Mouse (Mus musculus): ENCODE results near the gene Ralgps2. TPM values are rescaled to one million over a fixed set of nuclear protein-coding genes. Genes with fewer than 3 reads are reported as not detected.
A peak's percentile ranks its signal among the peaks of the same experiment; 100 is the strongest.

Ralgps2 gene
- polyA plus RNA-seq, 1 experiment from 2014 or later = 66.0 TPM

DNA sequence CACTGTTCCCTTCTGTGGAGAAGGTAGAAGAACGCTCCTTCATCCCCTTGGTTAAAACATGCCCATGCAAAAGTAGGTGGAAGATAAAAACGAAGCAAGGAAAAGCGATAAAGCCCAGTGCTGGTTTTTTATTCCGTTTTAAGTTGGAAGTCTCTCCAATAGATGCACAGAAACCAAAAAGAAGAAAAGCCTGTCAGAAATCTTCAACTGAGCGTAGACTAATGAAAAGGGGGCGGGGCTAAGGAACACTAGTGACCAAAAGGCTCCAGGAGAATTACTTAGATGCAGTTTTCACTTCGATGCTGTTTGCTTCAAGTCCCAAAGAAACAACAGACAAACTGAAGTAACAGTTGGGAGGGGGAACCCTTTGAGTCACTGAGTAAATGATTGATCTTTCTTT is 1.2 kb upstream of the Ralgps2 start:
- H3K4me3 ChIP-seq (replicated peaks) = peak overlapping the region; percentile 96
- H3K4me1 ChIP-seq = peaks cover 18% of the 10 kb centered on the region
- H3K27me3 ChIP-seq = no peaks in the 10 kb centered on the region
- no peak for ATAC-seq (replicated peaks; ENCODE audit: low FRiP score)
- no peaks in the 10 kb centered on the region for H3K36me3 ChIP-seq
- H3K4me2 ChIP-seq = peak overlapping the region; percentile 92
- WGBS = 37% methylated on average over 7 of the region's 7 CpGs
- H3K9me3 ChIP-seq (replicated peaks) = no peaks in the 10 kb centered on the region
- H3K9ac ChIP-seq = no peak overlapping the region
- peak overlapping the region; percentile 42; the same call in 1 of the 2 replicates for H3K27ac ChIP-seq

DNA sequence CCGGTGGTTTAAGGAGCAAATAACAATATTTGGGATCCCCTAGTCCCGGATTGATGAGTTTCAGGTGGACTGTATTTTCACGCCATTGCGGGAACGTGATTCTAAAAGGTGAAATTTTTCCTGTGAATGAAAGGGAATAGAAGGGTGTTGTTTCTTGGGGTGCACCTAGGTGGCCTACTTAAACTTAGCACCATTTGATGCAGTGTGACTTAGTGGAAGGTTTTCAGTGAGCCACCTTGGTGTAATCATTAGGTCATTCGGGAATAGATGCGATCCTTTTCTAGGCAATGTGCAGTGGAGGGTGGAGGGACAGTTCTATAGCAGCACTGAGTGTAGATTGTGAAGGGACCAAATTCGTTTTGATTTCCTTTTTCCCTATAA is 706 bp upstream of the Ralgps2 start:
- 3% methylated on average over 8 of the region's 8 CpGs for WGBS
- ATAC-seq (replicated peaks; ENCODE audit: low FRiP score) = no peak
- peak overlapping the region; percentile 92 for H3K4me2 ChIP-seq

DNA sequence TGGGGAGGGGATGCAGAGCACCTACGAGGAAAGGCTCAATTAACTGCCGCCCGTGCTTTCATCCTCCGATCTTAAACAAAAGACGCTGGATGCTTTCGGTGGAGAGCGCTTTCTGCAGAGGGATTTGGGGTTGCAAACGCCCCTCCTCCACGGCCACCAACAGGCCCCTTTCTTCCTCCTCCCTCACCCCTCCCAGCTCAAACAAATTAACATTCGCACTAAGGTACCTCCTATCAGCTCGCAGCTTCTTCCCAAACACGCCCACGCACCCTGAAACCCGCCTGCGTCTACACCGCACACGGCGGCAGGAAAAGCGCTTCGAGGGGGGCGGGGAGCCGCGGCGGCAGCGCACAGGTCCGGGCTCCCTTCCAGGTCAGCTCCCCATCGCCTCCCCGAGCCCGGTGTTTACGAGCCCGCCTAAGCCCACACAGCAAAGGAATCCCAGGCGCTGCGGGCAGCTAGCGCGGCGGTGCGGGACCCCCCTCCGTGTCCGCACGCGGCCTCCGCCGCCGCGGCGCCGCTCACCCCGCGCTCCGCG is 652 bp downstream of the Ralgps2 start:
- Histone ChIP-seq H3K4me3 (replicated peaks) (peak overlapping the region; percentile 96), H3K4me2 (peak overlapping the region; percentile 92), H3K27ac (peak overlapping the region; percentile 92), H3K4me1 (peaks cover 18% of the 10 kb centered on the region), H3K9me3 (replicated peaks) (no peaks in the 10 kb centered on the region), H3K27me3 (no peaks in the 10 kb centered on the region), H3K36me3 (no peaks in the 10 kb centered on the region), H3K9ac (peak overlapping the region; percentile 90)
- ATAC-seq (replicated peaks; ENCODE audit: low FRiP score) = peak; percentile 87
- WGBS = under 1% methylated on average over 51 of the region's 51 CpGs

More for the DNA sequence above, 706 bp upstream of the Ralgps2 start:
- Histone ChIP-seq H3K4me3 (replicated peaks) (peak overlapping the region; percentile 96), H3K9me3 (replicated peaks) (no peaks in the 10 kb centered on the region), H3K27me3 (no peaks in the 10 kb centered on the region), H3K36me3 (no peaks in the 10 kb centered on the region), H3K9ac (peak overlapping the region; percentile 90), H3K4me1 (peaks cover 18% of the 10 kb centered on the region), H3K27ac (peak overlapping the region; percentile 92)

DNA sequence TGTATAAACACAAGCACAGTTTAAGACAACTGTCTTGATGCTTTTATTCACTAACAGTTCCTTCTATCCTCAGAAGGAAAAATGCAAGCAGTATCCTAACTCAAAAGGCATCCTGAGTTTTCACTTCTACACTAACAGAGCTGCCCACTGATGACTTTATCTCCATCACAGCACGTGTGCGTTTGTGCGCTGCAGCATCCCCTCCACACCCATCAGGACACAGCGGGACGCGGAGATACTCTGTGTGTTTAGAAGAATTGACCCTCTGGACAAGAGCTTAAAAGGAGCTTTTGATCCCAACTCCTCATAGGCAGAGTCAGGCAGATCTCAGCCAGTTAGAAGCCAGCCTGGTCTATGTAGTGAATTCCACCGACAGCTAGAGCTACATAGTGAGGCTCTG is 2.0 kb downstream of the Ralgps2 start:
- Histone ChIP-seq H3K4me3 (replicated peaks) (no peak overlapping the region), H3K36me3 (no peaks in the 10 kb centered on the region), H3K27ac (no peak overlapping the region), H3K4me2 (no peak overlapping the region), H3K4me1 (peaks cover 18% of the 10 kb centered on the region), H3K9ac (no peak overlapping the region), H3K9me3 (replicated peaks) (no peaks in the 10 kb centered on the region), H3K27me3 (no peaks in the 10 kb centered on the region)
- WGBS = 87% methylated on average over 7 of the region's 7 CpGs
- ATAC-seq (replicated peaks; ENCODE audit: low FRiP score) = no peak

DNA sequence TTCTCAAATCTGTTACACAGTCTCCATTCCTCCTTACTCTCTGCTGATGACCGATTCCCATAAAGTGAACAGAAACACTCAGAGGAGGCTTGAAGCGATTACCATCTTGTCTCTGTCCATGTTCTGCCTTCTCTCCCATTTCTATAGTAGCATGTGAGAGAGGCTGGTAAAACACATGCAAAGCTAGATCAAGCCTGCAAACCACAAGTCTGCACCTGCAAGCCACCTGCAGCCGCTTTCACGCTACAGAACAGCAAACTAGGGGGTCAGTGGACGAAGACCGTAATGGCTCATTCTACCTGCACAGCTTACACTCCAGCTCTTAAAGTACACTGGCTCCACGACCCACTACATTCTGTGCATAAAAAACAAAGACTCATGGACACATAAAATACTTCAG is 5.7 kb downstream of the Ralgps2 start:
- Histone ChIP-seq H3K27ac (no peak overlapping the region), H3K4me2 (no peak overlapping the region), H3K9ac (no peak overlapping the region), H3K36me3 (no peaks in the 10 kb centered on the region), H3K4me3 (replicated peaks) (no peak overlapping the region), H3K9me3 (replicated peaks) (no peaks in the 10 kb centered on the region), H3K27me3 (no peaks in the 10 kb centered on the region), H3K4me1 (peaks cover 14% of the 10 kb centered on the region)
- WGBS = 92% methylated on average over 7 of the region's 7 CpGs
- no peak for ATAC-seq (replicated peaks; ENCODE audit: low FRiP score)

DNA sequence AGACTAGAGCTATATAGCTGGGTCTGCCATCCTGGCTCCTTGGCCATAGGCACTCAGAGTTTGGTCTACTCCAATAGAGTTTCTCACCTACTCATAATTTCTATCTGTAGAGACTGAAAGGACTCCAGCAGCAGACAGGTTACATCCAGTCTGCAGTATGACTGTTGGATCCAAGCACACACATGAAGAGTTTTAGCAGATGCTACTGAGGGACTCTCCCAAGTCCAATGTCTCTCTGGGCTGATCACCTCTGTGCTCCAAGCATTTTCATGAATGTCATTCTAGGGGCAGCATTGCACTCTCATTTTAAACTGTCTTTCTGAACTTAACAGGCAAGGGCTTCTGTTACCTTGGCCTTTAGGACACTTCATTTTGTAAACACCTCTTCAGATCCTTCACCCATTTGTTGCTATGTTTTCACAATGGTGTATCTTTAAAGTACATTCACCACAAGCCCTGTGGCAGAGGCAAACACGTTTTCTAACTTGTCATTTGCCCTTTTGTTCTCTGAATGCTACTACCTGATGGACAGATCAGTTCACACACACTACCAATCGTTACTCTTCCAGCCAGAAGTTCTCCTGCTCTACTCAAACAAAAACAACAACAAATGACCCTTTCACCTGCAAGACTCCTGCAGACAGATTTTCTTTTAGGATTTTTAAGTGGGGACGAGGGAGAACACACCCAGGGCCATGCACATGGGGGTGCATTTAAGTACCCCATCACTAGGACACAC is 7.2 kb downstream of the Ralgps2 start:
- no peak overlapping the region for H3K27ac ChIP-seq
- no peak overlapping the region for H3K9ac ChIP-seq
- no peak overlapping the region for H3K4me2 ChIP-seq
- ATAC-seq (replicated peaks; ENCODE audit: low FRiP score) = no peak
- no peaks in the 10 kb centered on the region for H3K36me3 ChIP-seq
- no peaks in the 10 kb centered on the region for H3K9me3 ChIP-seq (replicated peaks)
- H3K4me1 ChIP-seq = peaks cover 14% of the 10 kb centered on the region
- H3K27me3 ChIP-seq = no peaks in the 10 kb centered on the region
- no peak overlapping the region for H3K4me3 ChIP-seq (replicated peaks)
- 30% methylated on average over 3 of the region's 3 CpGs for WGBS

DNA sequence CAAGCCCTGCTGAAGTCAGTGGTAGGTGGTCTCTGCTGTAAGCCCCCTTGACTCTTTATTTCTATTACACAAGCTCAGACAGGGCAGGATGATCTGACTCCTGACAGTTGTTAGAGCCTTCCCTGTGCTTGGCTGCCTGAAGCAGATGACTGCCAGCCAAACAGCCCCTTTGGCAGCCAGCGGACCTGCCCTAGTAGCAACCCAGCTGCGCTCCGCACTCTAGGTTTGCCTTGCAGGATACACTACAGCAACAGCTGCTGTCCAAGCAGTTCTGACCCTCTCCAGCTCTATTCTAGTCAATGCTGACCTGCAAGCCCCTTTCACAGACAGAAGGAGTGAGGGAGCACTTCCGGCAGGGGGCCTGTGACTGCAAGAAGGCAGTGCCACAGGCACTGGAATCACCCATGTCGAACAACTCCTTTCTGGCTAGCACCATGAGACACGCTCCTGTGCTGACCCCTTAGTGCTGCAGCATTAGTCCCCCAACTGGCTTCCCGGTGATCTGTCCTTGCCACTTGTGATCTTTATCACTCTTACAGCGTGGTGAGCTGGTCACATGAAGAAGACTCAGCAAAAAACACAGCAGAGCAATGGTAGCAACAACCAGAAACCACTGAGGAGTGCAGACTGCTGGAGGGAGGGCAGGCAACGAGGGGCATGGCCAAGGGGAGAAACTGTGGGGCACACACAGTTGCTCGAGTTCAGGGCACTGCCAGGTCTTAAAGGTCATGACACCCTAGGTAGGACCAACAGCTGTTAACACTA is 8.1 kb downstream of the Ralgps2 start:
- peaks cover 9% of the 10 kb centered on the region for H3K4me1 ChIP-seq
- H3K36me3 ChIP-seq = no peaks in the 10 kb centered on the region
- H3K9ac ChIP-seq = no peak overlapping the region
- no peak overlapping the region for H3K4me2 ChIP-seq
- H3K27ac ChIP-seq = no peak overlapping the region
- no peak overlapping the region for H3K4me3 ChIP-seq (replicated peaks)
- WGBS = 65% methylated on average over 10 of the region's 10 CpGs
- H3K27me3 ChIP-seq = no peaks in the 10 kb centered on the region
- H3K9me3 ChIP-seq (replicated peaks) = no peaks in the 10 kb centered on the region
- no peak for ATAC-seq (replicated peaks; ENCODE audit: low FRiP score)

DNA sequence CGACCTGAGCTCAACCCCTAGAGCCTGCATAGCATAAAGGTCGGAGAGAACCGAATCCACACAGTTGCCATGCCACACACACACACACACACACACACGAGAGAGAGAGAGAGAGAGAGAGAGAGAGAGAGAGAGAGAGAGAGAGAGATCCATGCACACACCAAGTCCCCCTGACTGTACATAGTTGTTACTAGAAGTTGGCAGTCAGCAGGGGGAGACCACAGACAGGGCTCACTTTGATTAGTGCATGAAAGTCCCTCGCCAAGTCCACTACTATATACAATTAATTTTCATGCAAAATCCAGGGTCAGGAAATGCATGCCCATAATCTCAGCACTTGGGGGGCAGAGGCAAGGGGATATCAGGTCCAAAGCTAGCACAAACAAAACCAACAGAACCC is 9.2 kb downstream of the Ralgps2 start:
- H3K27ac ChIP-seq = no peak overlapping the region
- H3K9me3 ChIP-seq (replicated peaks) = no peaks in the 10 kb centered on the region
- no peak overlapping the region for H3K4me2 ChIP-seq
- H3K9ac ChIP-seq = no peak overlapping the region
- H3K4me3 ChIP-seq (replicated peaks) = no peak overlapping the region
- H3K36me3 ChIP-seq = no peaks in the 10 kb centered on the region
- H3K4me1 ChIP-seq = peaks cover 9% of the 10 kb centered on the region
- no peaks in the 10 kb centered on the region for H3K27me3 ChIP-seq
- ATAC-seq (replicated peaks; ENCODE audit: low FRiP score) = no peak
- 70% methylated on average over 5 of the region's 5 CpGs for WGBS

DNA sequence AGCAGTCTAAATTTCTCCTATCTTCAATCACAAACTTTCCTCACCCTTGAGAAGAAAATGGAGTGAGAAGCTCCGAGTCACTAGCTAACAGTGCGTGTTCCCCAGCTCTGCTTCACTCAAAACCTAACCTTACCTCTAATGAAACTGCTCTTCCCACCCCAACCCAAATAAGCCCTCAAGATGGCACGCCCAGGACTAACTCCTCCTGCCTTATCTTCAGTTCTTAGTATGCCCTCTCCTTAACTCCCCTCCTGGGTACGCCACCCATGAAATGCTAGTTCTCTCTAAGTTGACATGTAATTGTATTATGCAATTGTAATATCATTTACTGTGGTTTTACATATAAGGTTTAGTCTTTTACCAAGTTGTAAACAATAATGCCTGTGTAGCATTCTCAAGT is 11.2 kb downstream of the Ralgps2 start:
- Histone ChIP-seq H3K4me1 (peaks cover 9% of the 10 kb centered on the region), H3K27ac (no peak overlapping the region), H3K4me3 (replicated peaks) (no peak overlapping the region), H3K36me3 (no peaks in the 10 kb centered on the region), H3K9me3 (replicated peaks) (no peaks in the 10 kb centered on the region), H3K9ac (no peak overlapping the region), H3K27me3 (no peaks in the 10 kb centered on the region), H3K4me2 (no peak overlapping the region)
- WGBS = 84% methylated on average over 4 of the region's 4 CpGs
- no peak for ATAC-seq (replicated peaks; ENCODE audit: low FRiP score)

DNA sequence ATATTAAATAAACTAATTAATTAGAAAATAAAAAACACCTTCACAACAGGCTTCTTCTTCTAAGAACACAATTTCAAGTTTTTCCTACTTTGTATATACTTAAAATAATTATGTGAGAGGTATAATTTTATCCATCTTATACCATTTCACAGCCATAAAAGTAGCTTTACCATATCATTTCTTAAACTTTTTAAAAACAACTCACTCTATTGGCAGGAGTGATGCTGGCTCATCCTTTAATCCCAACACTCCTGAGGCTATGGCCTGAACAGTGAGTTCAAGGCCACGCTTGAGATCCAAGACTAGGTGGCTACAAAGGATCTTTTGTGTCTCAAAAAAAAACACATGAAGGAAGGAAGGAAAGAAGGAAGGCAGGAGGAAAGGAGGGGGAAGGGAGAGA is 15.9 kb downstream of the Ralgps2 start:
- Histone ChIP-seq H3K36me3 (no peaks in the 10 kb centered on the region), H3K9me3 (replicated peaks) (no peaks in the 10 kb centered on the region), H3K9ac (no peak overlapping the region), H3K4me2 (no peak overlapping the region), H3K27ac (no peak overlapping the region), H3K4me1 (peaks cover 11% of the 10 kb centered on the region), H3K4me3 (replicated peaks) (no peak overlapping the region), H3K27me3 (no peaks in the 10 kb centered on the region)
- WGBS = 90% methylated on average over 1 of the region's 1 CpGs
- ATAC-seq (replicated peaks; ENCODE audit: low FRiP score) = no peak

DNA sequence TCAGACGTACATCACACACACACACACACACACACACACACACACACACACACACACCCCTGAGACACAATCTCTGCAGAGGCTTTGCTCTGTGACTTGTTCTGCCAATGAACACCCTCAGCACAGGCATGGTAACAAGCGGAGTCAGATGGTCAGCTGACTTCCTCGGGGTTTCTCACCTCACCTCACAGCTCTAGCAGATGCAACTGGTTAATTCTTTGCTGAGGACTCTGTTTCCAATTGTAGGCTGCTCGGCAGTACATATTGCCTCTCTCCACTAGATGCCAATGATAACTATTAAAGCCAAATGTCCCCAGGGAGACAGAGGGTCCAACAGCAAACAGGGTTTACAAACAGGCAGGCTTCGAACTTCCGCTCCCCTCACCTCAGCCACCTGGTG is 16.5 kb downstream of the Ralgps2 start:
- Histone ChIP-seq H3K4me2 (no peak overlapping the region), H3K4me1 (peaks cover 11% of the 10 kb centered on the region), H3K27me3 (no peaks in the 10 kb centered on the region), H3K9ac (no peak overlapping the region), H3K9me3 (replicated peaks) (no peaks in the 10 kb centered on the region), H3K36me3 (no peaks in the 10 kb centered on the region), H3K4me3 (replicated peaks) (no peak overlapping the region), H3K27ac (no peak overlapping the region)
- 74% methylated on average over 6 of the region's 6 CpGs for WGBS
- no peak for ATAC-seq (replicated peaks; ENCODE audit: low FRiP score)

DNA sequence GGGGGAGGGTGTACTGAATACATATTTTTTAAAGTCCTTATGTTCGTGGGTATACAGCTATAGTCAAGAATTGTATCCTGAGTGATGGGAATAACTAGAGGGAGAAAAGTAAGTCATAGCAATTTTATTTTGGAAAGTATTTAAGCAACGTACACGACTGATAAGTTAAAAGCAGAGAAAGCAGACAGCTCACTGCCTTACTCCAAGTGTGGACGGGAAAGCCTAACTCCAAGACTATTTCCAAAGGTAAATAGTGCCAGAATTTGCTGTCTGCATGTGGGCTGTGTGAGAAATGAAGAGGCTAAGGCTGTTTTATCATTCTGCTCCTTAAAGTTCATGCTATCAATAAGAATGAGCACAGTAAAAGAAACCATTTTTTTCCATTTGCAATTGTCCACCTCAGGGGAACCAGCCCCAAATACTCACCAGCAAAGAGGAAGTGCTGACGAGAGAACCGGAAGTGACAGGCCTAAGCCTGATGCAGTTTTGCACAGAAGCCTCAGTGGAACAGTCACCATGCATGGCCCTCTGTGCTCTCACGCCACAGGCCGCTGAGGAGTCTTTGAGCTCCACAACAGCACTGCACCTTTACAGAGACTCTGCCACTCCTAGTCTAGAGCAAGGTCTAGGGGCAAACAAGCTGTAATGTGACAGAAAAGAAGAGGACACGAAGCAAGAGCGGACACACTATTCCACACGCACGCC is 18.0 kb downstream of the Ralgps2 start:
- Histone ChIP-seq H3K4me2 (no peak overlapping the region), H3K4me1 (peaks cover 11% of the 10 kb centered on the region), H3K9me3 (replicated peaks) (no peaks in the 10 kb centered on the region), H3K36me3 (no peaks in the 10 kb centered on the region), H3K9ac (no peak overlapping the region), H3K27ac (0 out of 2 replicates have a peak overlapping the region, but pooled peaks have one; percentile 32), H3K27me3 (no peaks in the 10 kb centered on the region), H3K4me3 (replicated peaks) (no peak overlapping the region)
- ATAC-seq (replicated peaks; ENCODE audit: low FRiP score) = no peak
- WGBS = 70% methylated on average over 12 of the region's 12 CpGs

All from kidney, embryonic 15.5 days (tissue).